Mouse (Mus musculus): ENCODE data around the gene Hdac9.
A peak's percentile ranks its signal among the peaks of the same experiment; 100 is the strongest.

Hdac9 gene

DNA sequence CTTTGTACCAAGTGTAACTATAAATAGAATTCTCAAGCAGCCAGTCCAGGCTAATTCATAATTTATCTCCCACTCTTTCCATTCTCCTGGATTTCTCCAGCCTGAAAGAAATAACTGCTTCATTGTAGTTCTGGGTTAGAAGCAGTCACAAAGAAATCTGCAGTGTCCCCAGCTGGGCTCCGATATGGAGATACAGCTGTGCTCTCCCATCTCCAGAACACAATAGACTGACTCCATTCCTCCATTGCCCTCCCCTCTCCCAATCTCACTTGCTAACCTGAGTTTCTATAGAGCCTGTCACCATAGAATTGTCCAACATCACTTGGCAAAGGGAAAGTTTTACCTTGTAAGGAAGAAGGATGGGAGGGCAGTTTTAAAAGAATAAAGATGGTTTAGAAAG lies 218.9 kb downstream of the Hdac9 start:
- DNase-seq (ENCODE audit: low spot score in 2 of 2): no peak

DNA sequence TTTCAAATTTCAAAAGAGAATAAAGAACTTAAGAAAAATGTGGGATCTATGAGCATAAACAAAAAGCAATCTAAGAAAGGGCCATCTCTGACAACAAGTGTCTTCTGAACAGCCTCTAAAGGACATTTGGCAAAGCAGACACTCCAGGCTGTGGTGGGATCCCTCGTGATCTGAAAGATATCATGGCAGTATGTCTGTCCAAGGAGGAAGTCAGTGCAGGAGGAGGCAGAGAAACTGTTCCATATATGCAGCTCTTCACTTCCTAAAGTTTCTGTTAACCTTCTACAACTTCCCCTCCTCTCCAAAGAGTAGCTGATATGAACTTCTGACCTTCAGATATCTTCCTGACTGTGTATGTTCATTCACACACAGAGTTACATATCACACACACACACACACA lies 220.2 kb downstream of the Hdac9 start:
- no peak for DNase-seq (ENCODE audit: low spot score in 2 of 2)

DNA sequence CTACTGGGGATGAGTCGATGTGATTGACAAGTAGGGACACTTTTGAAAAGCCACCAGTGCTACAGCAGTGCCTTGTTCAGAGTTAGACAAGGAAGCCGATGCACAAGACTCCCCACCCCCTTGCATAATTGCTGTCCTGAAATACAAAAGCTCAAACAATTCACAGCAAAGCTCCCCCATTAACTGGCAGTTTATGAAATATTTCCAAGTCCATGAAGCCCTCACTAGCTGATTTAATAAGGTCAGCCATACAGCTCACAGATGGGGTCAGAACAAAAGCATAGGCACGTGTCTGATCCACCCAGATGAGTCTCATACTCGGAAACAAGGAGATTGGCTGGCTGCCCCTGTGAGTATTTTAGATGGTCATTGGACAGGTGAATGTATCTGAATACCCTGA lies 228.0 kb downstream of the Hdac9 start:
- no peak for DNase-seq (ENCODE audit: low spot score in 2 of 2)

DNA sequence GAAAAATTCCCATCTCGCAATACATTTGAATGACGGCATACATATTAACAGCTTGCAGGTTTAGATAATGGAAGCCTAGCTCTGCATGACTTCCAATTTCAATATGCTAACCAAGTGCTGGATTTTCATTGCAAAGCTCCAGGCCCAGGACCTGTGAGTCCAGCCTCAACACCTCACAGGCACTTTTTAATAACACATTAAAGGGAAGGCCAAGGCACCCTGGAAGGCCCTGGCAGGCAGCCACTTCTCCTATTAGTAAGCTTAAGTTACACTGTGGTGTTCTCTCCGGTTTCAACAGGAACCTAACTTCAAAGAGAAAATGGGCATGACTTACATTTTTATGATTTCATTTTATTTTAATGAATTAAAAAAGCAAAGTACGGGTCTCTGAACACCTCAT lies 233.5 kb downstream of the Hdac9 start:
- DNase-seq (ENCODE audit: low spot score in 2 of 2): peak in 1 of 2 experiments; percentile 47

DNA sequence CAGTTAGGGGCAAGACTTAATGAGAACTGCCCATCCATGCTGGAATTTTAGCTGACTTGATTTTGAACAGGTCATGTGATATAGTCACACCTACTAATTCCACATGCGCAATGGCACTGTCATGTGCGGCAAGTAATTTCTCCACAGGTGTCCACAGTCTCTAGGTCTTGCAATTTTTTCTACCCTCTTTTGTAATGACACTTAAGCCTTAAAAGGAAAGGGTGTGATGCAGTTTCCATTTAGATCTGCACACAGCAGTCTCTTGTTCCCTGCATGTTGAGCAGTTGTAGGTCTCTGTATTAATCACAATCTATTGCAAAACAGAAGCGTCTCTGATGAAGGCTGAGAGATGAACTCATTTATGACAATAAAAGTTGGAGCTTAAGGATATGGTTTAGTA lies 234.2 kb downstream of the Hdac9 start:
- no peak for DNase-seq (ENCODE audit: low spot score in 2 of 2)

DNA sequence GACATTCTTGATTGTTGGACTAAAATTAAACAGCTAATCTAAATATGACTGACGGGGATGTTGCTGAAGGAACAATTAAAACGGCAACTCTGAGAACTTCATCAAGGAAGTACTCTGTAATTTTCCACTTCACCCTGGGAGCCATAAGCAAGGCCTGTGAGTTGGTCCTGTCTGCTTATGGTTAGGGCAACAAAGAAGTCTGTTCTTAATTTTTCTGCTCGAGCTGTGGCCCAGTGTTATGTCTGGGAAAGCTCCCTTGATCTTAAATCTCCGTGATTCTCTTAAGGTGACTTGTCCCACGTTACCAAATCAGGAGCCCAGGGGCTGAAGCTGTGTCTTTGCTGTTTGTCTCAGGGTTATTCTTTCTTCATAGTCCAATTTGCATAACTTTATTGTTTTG lies 236.3 kb downstream of the Hdac9 start:
- no peak for DNase-seq (ENCODE audit: low spot score in 2 of 2)

DNA sequence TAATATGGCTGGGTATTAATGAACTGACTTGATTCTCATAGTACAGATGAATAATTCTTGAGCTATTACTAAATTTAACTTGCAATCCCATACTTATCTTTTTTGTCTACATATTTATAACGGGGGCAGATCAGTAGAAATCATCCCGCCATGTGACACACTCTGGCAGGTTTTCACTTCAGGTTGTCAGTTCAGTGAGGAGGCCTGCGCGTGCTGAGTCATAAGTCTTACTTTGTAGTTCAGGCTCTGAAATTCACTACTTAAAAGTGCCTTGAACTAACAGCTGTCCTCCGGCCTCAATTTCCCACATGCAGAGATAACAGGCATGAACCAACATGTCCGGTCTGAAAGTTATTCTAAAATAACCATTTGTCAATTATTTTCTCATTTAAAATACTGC lies 239.8 kb downstream of the Hdac9 start:
- no peak for DNase-seq (ENCODE audit: low spot score in 2 of 2)

DNA sequence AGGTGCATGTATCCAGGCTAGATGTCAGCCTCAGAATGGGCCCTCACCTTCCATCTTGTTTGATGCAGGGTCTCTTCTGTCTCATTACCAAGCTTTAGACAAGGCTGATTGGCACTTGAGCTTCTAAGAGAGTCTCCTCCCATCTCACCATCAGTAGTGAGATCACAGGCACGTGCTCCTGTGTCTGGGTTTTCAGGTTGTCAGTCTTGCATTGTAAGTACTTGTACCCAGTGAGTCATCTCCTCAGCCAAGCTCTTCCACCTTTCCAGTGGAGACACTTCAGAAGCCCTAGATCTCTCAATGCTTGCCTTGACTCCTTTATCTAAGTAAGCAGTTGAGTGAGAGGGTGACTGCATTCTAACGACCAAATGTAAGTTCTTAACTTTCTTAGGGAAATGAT lies 242.7 kb downstream of the Hdac9 start:
- no peak for DNase-seq (ENCODE audit: low spot score in 2 of 2)

DNA sequence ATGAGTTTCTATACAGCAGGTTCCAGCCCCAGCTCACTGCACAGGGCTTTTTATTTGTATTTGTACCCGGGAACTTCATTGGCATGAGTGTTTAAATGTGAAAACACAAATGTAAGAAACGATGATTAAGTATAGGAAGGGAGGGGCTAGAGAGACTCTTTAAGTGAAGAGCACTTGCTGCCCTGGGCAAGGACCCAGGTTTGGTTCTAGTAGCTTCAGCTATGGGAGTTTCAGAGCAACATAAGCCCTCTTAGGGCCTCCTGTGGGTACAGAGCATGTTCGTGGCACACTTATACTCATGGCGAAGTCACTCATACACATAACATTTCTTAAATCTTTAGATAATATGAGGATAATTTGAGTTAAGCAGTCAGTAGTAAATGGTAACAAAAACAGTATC lies 243.4 kb downstream of the Hdac9 start:
- no peak for DNase-seq (ENCODE audit: low spot score in 2 of 2)

DNA sequence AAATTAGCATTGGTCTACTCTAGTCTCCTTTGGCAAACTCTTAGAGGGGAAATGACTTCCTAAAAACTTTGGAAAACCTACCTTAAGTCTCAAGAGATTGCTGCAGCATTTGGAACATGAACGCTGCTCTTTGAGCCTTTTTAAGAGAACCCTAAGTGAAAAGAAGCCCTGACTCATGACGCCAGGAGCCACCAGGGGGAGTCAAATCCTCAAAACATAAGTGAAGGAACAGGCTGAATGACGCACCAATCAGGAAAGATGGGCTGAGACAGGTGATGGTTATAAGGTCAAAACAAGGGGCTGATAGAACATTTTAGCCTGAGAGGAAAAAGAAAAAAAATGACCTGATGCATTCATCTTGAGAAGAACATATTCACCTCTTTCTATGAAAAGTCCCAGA lies 252.1 kb downstream of the Hdac9 start:
- peak; percentile 70 to 85 for DNase-seq (ENCODE audit: low spot score in 2 of 2)

DNA sequence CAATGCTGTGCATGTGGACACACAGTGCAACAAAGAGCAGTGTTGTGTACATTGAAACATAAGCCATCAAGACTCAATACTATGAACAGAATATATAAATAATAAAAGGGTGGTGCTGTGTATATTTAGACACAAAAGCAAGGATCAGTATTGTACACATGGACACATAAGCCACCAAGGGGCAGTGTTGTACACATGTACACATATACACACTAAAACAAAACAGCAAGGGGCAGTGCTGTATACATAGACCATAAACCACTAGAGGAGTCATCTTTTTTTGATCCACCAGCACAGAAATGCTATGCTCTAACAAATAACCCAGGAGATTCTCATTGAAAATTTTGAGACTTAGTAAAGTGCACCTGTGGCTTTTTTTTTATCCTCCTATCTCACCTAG lies 255.5 kb downstream of the Hdac9 start:
- no peak for DNase-seq (ENCODE audit: low spot score in 2 of 2)

DNA sequence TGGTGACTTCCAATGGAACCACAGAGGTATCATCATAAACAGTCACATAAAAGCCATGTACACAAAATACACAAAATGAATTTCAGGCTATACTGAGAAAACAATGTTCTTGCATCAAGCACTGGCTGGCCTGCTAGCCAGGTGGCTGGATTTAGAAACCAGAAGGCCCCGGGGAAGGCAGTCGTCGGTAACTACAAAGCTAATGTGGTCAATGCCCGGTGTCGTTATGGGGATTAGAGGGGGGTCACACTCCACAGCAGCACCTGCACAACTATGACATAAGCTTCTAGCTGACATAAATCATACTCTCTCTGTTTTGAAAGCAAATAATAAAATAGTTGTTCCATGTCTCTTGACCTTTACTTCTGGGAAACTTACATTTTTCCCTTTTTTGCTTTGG lies 256.9 kb downstream of the Hdac9 start:
- DNase-seq (ENCODE audit: low spot score in 2 of 2): no peak

DNA sequence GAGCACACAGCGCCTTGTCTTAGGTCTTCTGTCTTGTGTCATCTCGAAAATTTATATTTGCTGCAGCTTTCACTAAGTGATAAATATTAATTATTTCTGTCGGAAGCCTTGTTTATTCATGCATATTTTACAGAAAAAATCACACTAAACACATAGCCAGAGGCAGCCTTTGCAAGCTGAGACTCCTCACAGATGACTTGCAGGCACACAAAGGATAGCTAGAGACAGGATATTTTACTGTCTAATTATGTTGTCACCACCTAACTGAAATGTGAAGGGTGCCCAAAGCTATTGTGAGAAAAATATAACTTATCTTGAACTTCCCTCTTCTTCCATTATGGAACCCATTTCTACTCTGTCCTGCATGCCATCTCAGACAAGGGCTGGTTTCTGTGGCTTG lies 258.3 kb downstream of the Hdac9 start:
- no peak for DNase-seq (ENCODE audit: low spot score in 2 of 2)

DNA sequence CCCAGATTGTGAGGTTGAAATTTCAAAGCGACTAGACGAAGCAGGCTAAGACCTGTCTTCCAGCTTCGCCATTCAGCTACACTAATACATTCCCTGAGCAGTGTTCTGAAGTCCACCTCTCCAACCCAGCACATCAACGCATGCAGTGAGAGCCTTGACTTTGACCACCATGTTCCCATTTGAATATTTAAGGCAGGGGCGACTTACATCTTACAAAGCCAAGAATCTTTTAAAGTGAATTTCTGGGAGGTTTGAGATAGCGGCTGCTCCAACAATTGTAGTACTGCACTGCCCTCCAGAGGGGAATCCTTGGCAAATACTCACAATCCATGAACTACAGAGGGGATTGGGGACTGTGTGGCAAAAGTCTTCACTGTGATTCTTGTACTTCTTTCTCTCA lies 258.8 kb downstream of the Hdac9 start:
- peak; percentile 71 to 78 for DNase-seq (ENCODE audit: low spot score in 2 of 2)

DNA sequence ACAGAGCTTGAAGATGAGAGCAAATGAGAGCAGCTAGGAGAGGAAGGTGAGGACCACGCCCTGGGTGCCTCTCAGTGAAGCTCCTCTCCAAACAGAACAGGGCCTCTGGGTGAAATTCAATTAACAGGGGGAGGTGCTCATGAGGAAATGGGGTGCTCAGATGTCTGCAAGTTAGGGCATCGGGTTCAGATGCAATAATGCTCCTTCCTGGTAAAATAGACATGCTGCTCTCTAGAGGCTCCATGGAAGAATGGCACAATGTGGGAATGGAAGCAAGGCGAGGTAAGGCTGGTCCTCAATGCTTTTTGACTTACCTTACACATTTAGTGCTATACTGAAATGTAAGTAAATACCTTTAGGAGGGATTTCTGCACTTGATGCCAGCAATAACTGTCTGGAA lies 263.3 kb downstream of the Hdac9 start:
- no peak for DNase-seq (ENCODE audit: low spot score in 2 of 2)

DNA sequence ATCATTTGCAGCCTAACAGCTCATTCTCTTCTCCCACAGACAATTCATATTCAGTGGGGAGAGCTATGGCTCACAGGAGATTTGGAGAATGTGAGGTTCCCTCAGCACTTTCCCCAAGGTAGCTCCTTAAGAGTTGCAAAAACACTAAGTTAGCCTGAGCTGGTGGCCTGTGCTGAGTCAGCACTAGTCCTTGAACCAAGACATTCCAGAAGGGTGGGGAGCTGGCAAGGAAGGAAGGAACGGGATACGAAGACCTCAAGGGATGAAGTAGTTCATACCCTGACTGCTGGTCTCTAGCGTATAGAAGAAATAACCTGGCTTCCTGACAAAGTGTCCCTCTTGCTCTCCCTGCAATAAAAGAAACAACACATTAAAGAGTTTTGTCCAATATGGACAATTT lies 268.1 kb downstream of the Hdac9 start:
- DNase-seq (ENCODE audit: low spot score in 2 of 2): no peak

DNA sequence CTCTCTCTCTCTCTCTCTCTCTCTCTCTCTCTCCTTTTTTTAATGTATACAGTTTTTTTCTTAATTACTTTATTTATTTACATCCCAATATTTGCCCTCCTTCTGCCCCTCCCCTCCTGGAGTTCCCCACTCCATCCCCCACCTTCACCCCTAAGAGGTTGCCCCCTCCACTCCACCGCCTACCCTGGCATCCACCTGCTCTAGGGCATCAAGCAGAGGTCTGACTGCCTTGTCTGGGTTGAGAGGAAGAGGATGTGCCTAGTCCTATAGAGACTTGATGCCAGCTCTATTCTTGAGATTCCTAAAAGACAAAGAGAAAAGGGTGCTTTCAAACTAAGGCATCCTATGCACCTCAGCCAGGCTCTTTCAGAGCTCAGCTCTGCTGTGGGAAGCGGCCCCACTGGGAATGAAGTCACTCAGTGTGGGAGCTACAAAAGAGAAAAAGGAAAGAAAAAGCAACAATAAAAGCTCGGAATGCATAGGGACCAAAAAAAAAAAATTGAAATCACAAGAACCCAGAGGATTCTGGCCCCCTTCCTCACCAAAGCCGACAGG lies 275.1 kb downstream of the Hdac9 start:
- DNase-seq (ENCODE audit: low spot score in 2 of 2): no peak

DNA sequence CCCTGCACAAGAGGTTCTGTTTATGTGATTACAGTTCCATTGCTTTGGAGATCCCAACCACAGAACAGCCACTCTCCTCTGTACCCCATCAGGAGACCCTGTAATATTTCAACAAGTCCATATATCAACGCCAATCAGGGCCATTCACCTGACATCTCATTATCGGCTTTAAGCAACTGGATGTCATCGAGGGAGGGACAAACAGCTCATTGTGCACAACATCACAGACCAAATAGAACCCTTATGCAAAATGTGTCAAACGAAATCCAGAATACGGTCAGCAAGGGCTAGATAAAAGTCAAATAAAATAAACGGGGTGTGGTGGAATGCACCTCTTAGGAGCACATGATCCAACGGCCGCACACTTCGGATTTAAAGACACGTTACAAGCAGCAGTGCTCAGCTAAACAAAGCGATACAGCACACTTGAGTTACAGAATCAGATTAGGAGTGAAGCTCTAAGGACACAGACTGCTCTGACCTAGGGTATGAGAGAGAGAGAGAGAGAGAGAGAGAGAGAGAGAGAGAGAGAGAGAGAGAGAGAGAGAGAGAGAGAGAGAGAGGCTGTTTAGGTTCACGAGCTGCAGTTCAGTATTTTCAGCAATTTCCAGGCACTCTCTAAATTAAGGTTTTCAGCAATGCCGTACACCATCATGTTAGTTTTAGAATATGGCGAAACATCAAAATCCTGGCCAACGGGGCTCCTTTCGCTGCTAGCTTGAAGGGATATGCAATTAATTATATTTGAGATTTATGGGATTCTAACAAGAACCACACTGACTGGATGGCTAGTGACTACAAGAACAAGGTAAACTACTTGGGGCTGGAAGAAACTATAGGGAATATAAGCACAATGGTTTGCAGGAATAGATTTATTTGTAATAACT lies 279.4 kb downstream of the Hdac9 start:
- DNase-seq (ENCODE audit: low spot score in 2 of 2): no peak

DNA sequence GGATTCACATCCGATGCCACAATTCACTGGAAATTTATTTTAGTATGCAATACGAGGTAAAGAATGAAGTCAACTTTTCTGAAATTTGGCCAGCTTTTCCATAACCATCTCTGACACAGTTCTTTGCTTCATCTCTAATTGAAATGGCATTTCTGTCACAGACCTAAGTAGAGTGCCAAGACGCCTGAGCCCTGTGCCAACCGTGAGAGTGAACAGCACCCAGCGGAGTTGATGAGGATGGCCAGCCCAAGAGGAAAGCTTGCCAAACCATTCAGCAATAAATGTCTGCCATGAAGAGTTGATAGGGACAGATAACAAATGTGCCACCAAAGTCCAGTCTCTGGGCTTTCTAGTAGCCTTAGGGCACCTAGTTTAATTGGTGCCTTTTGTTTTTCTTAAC lies 297.8 kb downstream of the Hdac9 start:
- no peak for DNase-seq (ENCODE audit: low spot score in 2 of 2)

DNA sequence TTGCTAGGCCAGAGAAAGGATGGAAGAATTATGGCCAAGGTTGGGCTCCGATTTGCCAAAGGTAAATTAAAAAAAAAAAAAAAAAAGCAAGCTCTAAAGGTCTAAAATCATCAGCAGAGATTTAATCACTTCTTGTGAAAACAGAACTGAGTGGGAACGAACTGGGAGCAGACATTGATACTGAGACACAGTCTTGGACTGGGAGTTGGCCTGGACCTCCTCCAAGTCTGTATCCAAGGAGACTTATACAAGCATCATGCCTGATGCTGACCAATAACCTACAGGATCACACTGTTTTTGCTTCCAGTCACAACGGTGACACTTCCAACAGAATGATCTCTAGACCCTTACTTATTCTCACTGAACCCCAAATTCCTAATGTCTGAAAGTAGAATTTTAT lies 298.6 kb downstream of the Hdac9 start:
- peak in 1 of 2 experiments; percentile 22 for DNase-seq (ENCODE audit: low spot score in 2 of 2)

DNA sequence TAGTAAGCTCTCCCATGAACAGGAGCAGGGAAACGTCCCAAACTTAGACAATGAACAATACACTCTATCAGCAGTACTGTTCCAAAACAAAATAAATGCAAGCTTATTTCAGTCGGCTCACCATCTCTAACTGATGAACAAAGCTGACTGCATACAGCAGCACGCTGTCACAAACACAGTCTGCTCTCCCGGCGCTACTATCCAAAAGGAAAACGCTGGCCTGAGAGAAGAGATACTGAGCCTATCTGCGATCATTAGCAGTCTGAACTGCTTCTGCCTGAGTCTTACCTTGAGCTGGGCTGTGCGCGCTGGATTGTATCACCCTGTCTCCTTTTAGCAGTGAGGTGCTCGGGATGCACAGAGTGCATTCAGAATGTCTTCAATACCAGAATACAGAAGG lies 299.1 kb downstream of the Hdac9 start:
- no peak for DNase-seq (ENCODE audit: low spot score in 2 of 2)

DNA sequence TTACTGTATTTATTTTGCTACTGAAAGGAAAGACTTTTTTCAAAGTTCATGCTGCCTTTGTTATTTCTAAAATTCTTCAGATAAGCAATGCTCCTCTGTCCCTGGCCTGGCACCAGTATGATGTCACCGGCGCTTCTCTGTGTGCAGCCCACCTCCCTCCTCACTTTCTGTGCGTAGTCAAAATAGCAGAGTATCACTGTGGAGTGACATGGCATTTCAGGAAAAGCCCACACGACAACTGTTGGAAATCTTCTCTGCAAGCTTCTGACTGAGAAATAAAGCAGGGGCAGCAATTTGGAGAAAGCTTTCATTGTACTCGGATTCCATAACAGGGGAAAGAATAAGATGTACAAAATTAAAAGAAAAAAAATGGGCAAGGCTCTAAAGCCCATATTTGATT lies 302.1 kb downstream of the Hdac9 start:
- no peak for DNase-seq (ENCODE audit: low spot score in 2 of 2)

DNA sequence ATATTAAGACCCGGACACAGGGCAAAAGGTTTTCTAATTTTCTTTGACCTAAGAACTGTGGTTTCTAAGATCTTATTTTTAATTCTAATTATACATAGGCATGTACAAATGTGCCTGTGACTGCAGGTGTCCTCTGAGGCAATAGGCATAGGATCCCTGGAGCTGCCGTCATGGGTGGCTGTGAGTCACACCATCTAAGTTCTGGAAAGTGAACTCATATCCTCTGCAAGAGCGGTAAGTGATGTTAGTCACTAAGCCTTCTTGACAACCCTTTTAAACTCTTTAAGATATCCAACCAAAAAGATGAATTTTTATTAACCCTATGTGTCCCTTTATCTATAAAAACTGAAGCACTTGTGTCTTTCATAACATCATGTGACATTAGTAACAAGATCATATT lies 304.4 kb downstream of the Hdac9 start:
- no peak for DNase-seq (ENCODE audit: low spot score in 2 of 2)

DNA sequence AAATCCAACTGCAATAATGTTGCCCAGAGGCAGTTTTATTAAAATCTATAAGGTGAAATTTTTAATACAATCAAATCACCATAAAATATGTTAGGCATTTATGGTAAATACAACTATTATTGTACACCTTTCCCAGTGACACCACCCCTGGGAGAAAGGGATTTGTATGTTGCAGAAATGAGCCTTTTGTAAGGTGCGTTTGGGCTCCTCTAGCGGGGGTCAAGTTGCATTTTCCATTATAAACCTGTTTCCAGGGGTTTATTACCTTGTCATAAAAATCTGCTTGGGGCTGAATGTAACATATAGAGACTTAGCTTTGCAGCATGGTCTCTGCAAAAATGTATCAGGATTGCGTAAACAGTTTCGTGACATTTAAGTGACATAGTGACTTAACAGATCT lies 312.4 kb downstream of the Hdac9 start:
- no peak for DNase-seq (ENCODE audit: low spot score in 2 of 2)

Measured in right cerebral cortex, postnatal 10 days (tissue).